Mouse (Mus musculus) MEL (cell line): ENCODE data around the gene Whamm. TPM values are rescaled to one million over a fixed set of nuclear protein-coding genes. Genes with fewer than 3 reads are reported as not detected.

Experiments
- DNase-seq: peaks from one replicate; pipeline ENCODE4 v3.0.0; 2011; ENCODE audit warnings: low read depth, low spot score
- H3K27ac ChIP-seq: 2 replicates; pipeline ENCODE4 v1.5.1; 2012; ENCODE audit warnings: low read depth, mild to moderate bottlenecking, control low read depth, low read length, moderate library complexity; ENCODE audit not compliant: control insufficient read depth
- H3K27me3 ChIP-seq, 2 experiments: fragments of 150-350 bp in 1 of 2; sonication (generic) in 1 of 2; 2 replicates each; pipeline ENCODE4 v1.6.1; 2012; ENCODE audit warnings: low read length in 2 of 2, mild to moderate bottlenecking in 2 of 2, improper control_type of control experiment in 1 of 2, moderate library complexity in 1 of 2; ENCODE audit not compliant: insufficient read depth in 2 of 2, control insufficient read depth in 1 of 2
- H3K36me3 ChIP-seq, 2 experiments: 2 replicates each; pipeline ENCODE4 v1.6.1; 2012 to 2014; ENCODE audit warnings: low read length in 2 of 2, improper control_type of control experiment in 1 of 2, inconsistent platforms in 1 of 2, mild to moderate bottlenecking in 1 of 2; ENCODE audit not compliant: insufficient read depth in 2 of 2, control insufficient read depth in 1 of 2
- H3K4me1 ChIP-seq, 2 experiments: fragments of 150-350 bp in 1 of 2; sonication (generic) in 1 of 2; 2 replicates each; pipeline ENCODE4 v1.6.1; 2012; ENCODE audit warnings: low read length in 2 of 2, improper control_type of control experiment in 1 of 2, mild to moderate bottlenecking in 1 of 2; ENCODE audit not compliant: insufficient read depth in 2 of 2, control insufficient read depth in 1 of 2
- H3K4me3 ChIP-seq, 2 experiments: fragments of 150-350 bp in 1 of 2; sonication (generic) in 1 of 2; 2 replicates each; pipeline ENCODE4 v1.5.1; 2012; ENCODE audit warnings: low read depth in 2 of 2, low read length in 2 of 2, mild to moderate bottlenecking in 2 of 2, moderate library complexity in 2 of 2, control low read depth in 1 of 2, improper control_type of control experiment in 1 of 2; ENCODE audit not compliant: control insufficient read depth in 1 of 2, insufficient read depth in 1 of 2
- H3K79me2 ChIP-seq: 2 replicates; pipeline ENCODE4 v1.6.1; 2012; ENCODE audit warnings: mild to moderate bottlenecking, low read length, moderate library complexity; ENCODE audit not compliant: control insufficient read depth, poor library complexity, insufficient read depth
- H3K9ac ChIP-seq: 2 replicates; pipeline ENCODE4 v1.6.1; 2012; ENCODE audit warnings: low read depth, mild to moderate bottlenecking, control low read depth, low read length, moderate library complexity; ENCODE audit not compliant: control insufficient read depth, poor library complexity, severe bottlenecking
- H3K9me3 ChIP-seq: fragments of 150-350 bp; sonication (generic); replicated peaks from 2 replicates; pipeline ENCODE4 v1.6.1; 2012; ENCODE audit warnings: mild to moderate bottlenecking, low read length, improper control_type of control experiment, moderate library complexity; ENCODE audit not compliant: insufficient read depth
- BHLHE40 ChIP-seq: IDR thresholded peaks from 2 replicates; pipeline ENCODE4 v1.6.1; 2012; ENCODE audit warnings: low read depth, mild to moderate bottlenecking, inconsistent platforms, low read length, improper control_type of control experiment, borderline replicate concordance
- CHD1 ChIP-seq: IDR thresholded peaks from 2 replicates; pipeline ENCODE4 v1.6.1; 2012; ENCODE audit warnings: low read depth, mild to moderate bottlenecking, inconsistent platforms, low read length, improper control_type of control experiment
- CHD2 ChIP-seq: IDR thresholded peaks from 2 replicates; pipeline ENCODE4 v1.6.1; 2011; ENCODE audit warnings: low read length, improper control_type of control experiment
- CTCF ChIP-seq, 3 experiments: IDR thresholded peaks in 2 of 3; conservative IDR thresholded peaks in 1 of 3; 2 replicates each; pipeline ENCODE4 v1.5.1; 2011 to 2012; ENCODE audit warnings: low read length in 3 of 3, low read depth in 2 of 3, mild to moderate bottlenecking in 2 of 3, improper control_type of control experiment in 1 of 3, inconsistent platforms in 1 of 3, mixed read lengths in 1 of 3, moderate library complexity in 1 of 3; ENCODE audit not compliant: control insufficient read depth in 1 of 3, insufficient read depth in 1 of 3, poor library complexity in 1 of 3, severe bottlenecking in 1 of 3
- E2F4 ChIP-seq: IDR thresholded peaks from 2 replicates; pipeline ENCODE4 v1.6.1; 2011; ENCODE audit warnings: low read depth, low read length, improper control_type of control experiment, borderline replicate concordance
- ELF1 ChIP-seq: IDR thresholded peaks from 2 replicates; pipeline ENCODE4 v1.6.1; 2014; ENCODE audit warnings: low read depth, mild to moderate bottlenecking, inconsistent platforms, low read length, improper control_type of control experiment, moderate library complexity
- ETS1 ChIP-seq: IDR thresholded peaks from 2 replicates; pipeline ENCODE4 v1.6.1; 2012; ENCODE audit warnings: low read depth, mild to moderate bottlenecking, inconsistent platforms, low read length, improper control_type of control experiment, moderate library complexity
- GABPA ChIP-seq: IDR thresholded peaks from 2 replicates; pipeline ENCODE4 v1.6.1; 2012; ENCODE audit warnings: low read depth, mild to moderate bottlenecking, inconsistent platforms, low read length, improper control_type of control experiment, moderate library complexity
- GATA1 ChIP-seq: IDR thresholded peaks from 2 replicates; pipeline ENCODE4 v1.6.1; 2011; ENCODE audit warnings: low read depth, low read length, improper control_type of control experiment
- HCFC1 ChIP-seq: IDR thresholded peaks from 2 replicates; pipeline ENCODE4 v1.6.1; 2012; ENCODE audit warnings: low read depth, mild to moderate bottlenecking, inconsistent platforms, low read length, improper control_type of control experiment, moderate library complexity
- JUND ChIP-seq: IDR thresholded peaks from 2 replicates; pipeline ENCODE4 v1.6.1; 2011; ENCODE audit warnings: low read depth, mild to moderate bottlenecking, improper control_type of control experiment, low read length
- KAT2A ChIP-seq: conservative IDR thresholded peaks from 2 replicates; pipeline ENCODE4 v1.6.1; 2012; ENCODE audit warnings: low read depth, low read length, improper control_type of control experiment, inconsistent platforms
- MAFK ChIP-seq: IDR thresholded peaks from 2 replicates; pipeline ENCODE4 v1.6.1; 2011; ENCODE audit warnings: low read depth, mild to moderate bottlenecking, low read length, improper control_type of control experiment, borderline replicate concordance
- MAX ChIP-seq: IDR thresholded peaks from 2 replicates; pipeline ENCODE4 v1.6.1; 2011; ENCODE audit warnings: low read length, improper control_type of control experiment
- MAZ ChIP-seq: IDR thresholded peaks from 2 replicates; pipeline ENCODE4 v1.6.1; 2012; ENCODE audit warnings: low read depth, mild to moderate bottlenecking, inconsistent platforms, low read length, improper control_type of control experiment
- MEF2A ChIP-seq: IDR thresholded peaks from 2 replicates; pipeline ENCODE4 v1.6.1; 2014; ENCODE audit warnings: low read depth, mild to moderate bottlenecking, inconsistent platforms, low read length, improper control_type of control experiment; ENCODE audit not compliant: poor library complexity, insufficient replicate concordance, severe bottlenecking; ENCODE audit errors: extremely low read depth
- MXI1 ChIP-seq: IDR thresholded peaks from 2 replicates; pipeline ENCODE4 v1.6.1; 2011; ENCODE audit warnings: mild to moderate bottlenecking, low read depth, low read length, improper control_type of control experiment
- NELFE ChIP-seq: IDR thresholded peaks from 2 replicates; pipeline ENCODE4 v1.6.1; 2011; ENCODE audit warnings: low read depth, low read length, improper control_type of control experiment
- NRF1 ChIP-seq: IDR thresholded peaks from 2 replicates; pipeline ENCODE4 v1.6.1; 2014; ENCODE audit warnings: low read depth, mild to moderate bottlenecking, inconsistent platforms, low read length, improper control_type of control experiment, moderate library complexity; ENCODE audit not compliant: poor library complexity, insufficient read depth, severe bottlenecking
- POLR2AphosphoS2 ChIP-seq: IDR thresholded peaks from 2 replicates; pipeline ENCODE4 v1.6.1; 2011; ENCODE audit warnings: low read length, improper control_type of control experiment
- RAD21 ChIP-seq: IDR thresholded peaks from 2 replicates; pipeline ENCODE4 v1.6.1; 2011; ENCODE audit warnings: mild to moderate bottlenecking, low read depth, low read length, improper control_type of control experiment
- RCOR1 ChIP-seq: IDR thresholded peaks from 2 replicates; pipeline ENCODE4 v1.6.1; 2012; ENCODE audit warnings: low read depth, mild to moderate bottlenecking, inconsistent platforms, low read length, improper control_type of control experiment
- SMC3 ChIP-seq: IDR thresholded peaks from 2 replicates; pipeline ENCODE4 v1.6.1; 2011; ENCODE audit warnings: low read depth, low read length, improper control_type of control experiment
- TAL1 ChIP-seq: IDR thresholded peaks from 2 replicates; pipeline ENCODE4 v1.6.1; 2012; ENCODE audit warnings: mild to moderate bottlenecking, inconsistent platforms, low read length, moderate library complexity, mixed read lengths
- TBP ChIP-seq: IDR thresholded peaks from 2 replicates; pipeline ENCODE4 v1.8.0; 2011; ENCODE audit warnings: low read depth, low read length, improper control_type of control experiment
- USF2 ChIP-seq, 2 experiments: IDR thresholded peaks; 2 replicates each; pipeline ENCODE4 v1.6.1; 2011 to 2012; ENCODE audit warnings: improper control_type of control experiment in 2 of 2, low read length in 2 of 2, borderline replicate concordance in 1 of 2, inconsistent platforms in 1 of 2, low read depth in 1 of 2, mild to moderate bottlenecking in 1 of 2; ENCODE audit not compliant: insufficient read depth in 1 of 2
- ZKSCAN1 ChIP-seq: IDR thresholded peaks from 2 replicates; pipeline ENCODE4 v1.6.1; 2012; ENCODE audit warnings: low read depth, mild to moderate bottlenecking, inconsistent platforms, low read length, improper control_type of control experiment, moderate library complexity
- ZMIZ1 ChIP-seq: IDR thresholded peaks from 2 replicates; pipeline ENCODE4 v1.6.1; 2012; ENCODE audit warnings: low read depth, mild to moderate bottlenecking, inconsistent platforms, low read length, improper control_type of control experiment, moderate library complexity
- polyA plus RNA-seq, 2 experiments: library from polyadenylated mRNA; stranded (reverse) in 1 of 2; unstranded in 1 of 2; fragments of >175 nt in 1 of 2; fragments of >200 nt in 1 of 2; gene quantifications; 2 replicates each; pipeline versions ENCODE4 v1.2.1 to v1.2.4; 2012; ENCODE audit warnings: low replicate concordance in 2 of 2, low read depth in 1 of 2; ENCODE audit not compliant: insufficient read length in 2 of 2, insufficient read depth in 1 of 2, missing spikeins in 1 of 2
- total RNA-seq: library from RNA; depleted of rRNA; stranded (reverse); fragments of 300-350 nt; gene quantifications from 2 replicates; pipeline ENCODE4 v1.2.3, GENCODE M21; 2012

The Whamm gene
- total and polyA plus RNA-seq, 3 experiments, result 9.4 to 22.9 TPM; not detected in 1

DNA sequence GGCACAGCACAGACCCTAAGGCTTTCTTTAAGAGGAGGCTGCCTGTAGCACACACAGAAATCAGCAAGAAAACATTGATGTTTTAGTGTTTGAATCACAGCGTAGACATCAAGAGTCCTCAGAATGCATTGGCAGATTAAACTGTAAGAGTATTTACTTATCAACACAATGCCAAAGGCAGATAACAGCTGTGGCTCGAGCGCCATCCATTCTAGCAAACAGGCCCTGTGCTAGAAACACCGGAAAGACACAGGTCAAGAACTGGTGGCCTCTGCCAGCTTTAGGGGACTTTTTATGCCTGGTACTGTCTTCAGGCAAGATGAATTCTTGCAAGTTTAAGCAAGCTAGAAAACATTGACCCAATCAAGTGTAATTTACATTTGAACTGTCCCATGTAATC, 4.7 kb upstream of the Whamm start:
- Histone ChIP-seq H3K27me3 (peaks cover 0 to 5% of the 10 kb centered on the region in 2 experiments; a peak in 3 of 4 replicates), H3K9ac (no peak overlapping the region), H3K9me3 (no peaks in the 10 kb centered on the region), H3K4me3 (no peak overlapping the region), H3K4me1 (peaks cover 2 to 4% of the 10 kb centered on the region in 2 experiments; a peak in 2 of 4 replicates), H3K79me2 (peaks cover 1% of the 10 kb centered on the region; the same call in 1 of the 2 replicates), H3K36me3 (no peaks in the 10 kb centered on the region), H3K27ac (no peak overlapping the region)
- TF ChIP-seq JUND, result no peak
- TF ChIP-seq GATA1, result 0 out of 2 replicates have a peak, but pooled peaks have one; percentile 35
- no peak for TF ChIP-seq NELFE
- no peak for TF ChIP-seq POLR2AphosphoS2
- TF ChIP-seq HCFC1, result no peak
- no peak for TF ChIP-seq KAT2A
- no peak for TF ChIP-seq MAZ
- no peak for TF ChIP-seq CHD1
- TF ChIP-seq TAL1, result no peak
- no peak for TF ChIP-seq USF2 (IDR thresholded peaks at IDR 0.05; ENCODE audit: borderline replicate concordance in 1 of 2, insufficient read depth in 1 of 2, low read depth in 1 of 2, low read length in 2 of 2)
- TF ChIP-seq CHD2, result no peak
- 0 out of 2 replicates have a peak, but pooled peaks have one; percentile 12 for TF ChIP-seq RCOR1
- DNase-seq, result no peak

DNA sequence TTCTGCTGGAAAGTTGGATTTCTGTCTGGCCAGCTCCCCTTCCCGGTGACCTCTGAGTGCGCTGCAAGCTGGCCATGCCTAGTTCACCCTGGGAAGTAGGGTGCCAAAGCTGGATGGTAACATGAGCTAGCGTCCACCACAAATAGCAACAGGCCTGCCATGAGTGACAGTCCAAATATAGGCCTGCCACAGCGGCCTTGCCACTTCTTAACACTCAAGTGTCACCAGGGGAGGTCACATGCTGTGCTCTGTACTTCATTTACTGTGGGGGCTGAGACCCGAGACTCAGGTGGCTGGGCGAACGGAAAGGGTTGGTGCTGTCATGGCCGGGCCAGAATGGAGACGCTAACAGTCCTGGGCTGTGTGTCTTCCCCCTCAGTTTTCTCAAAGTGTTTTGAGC, 4.2 kb upstream of the Whamm start, which contains the start of gene Fsd2:
Fsd2 (minus strand) TSS at position 53 of the 400 bp plus-strand sequence.
- TF ChIP-seq TBP (no peak), GATA1 (no peak), MAX (no peak), MXI1 (no peak), ZMIZ1 (no peak), USF2 (IDR thresholded peaks at IDR 0.05; ENCODE audit: borderline replicate concordance in 1 of 2, insufficient read depth in 1 of 2, low read depth in 1 of 2, low read length in 2 of 2) (no peak), MAZ (no peak), SMC3 (no peak), NRF1 (no peak), ELF1 (no peak), ETS1 (no peak), E2F4 (no peak), KAT2A (no peak), CTCF (IDR thresholded peaks at IDR 0.05 in 2 of 3, conservative IDR thresholded peaks at IDR 0.05 in 1 of 3; ENCODE audit: control insufficient read depth in 1 of 3, insufficient read depth in 1 of 3, low read depth in 2 of 3, low read length in 3 of 3, poor library complexity in 1 of 3, severe bottlenecking in 1 of 3) (no peak), RAD21 (no peak), MAFK (no peak), BHLHE40 (no peak), MEF2A (no peak), GABPA (no peak), ZKSCAN1 (no peak)
- TF ChIP-seq, all 39 proteins: peak for 0
- no peaks in the 10 kb centered on the region for H3K9me3 ChIP-seq
- peaks cover 2 to 4% of the 10 kb centered on the region in 2 experiments; a peak in 2 of 4 replicates for H3K4me1 ChIP-seq
- no peak within 1 kb of the TSS for H3K9ac ChIP-seq
- H3K27ac ChIP-seq, result no peak within 1 kb of the TSS
- peaks cover 7% of the 10 kb centered on the region for H3K79me2 ChIP-seq
- H3K4me3 ChIP-seq, result no peak within 1 kb of the TSS
- peaks cover 0 to 5% of the 10 kb centered on the region in 2 experiments; a peak in 3 of 4 replicates for H3K27me3 ChIP-seq
- DNase-seq, result no peak
- H3K36me3 ChIP-seq, result no peaks in the 10 kb centered on the region
